ENCODE assay signal across 7 mouse cellular contexts in the genomic region with DNA sequence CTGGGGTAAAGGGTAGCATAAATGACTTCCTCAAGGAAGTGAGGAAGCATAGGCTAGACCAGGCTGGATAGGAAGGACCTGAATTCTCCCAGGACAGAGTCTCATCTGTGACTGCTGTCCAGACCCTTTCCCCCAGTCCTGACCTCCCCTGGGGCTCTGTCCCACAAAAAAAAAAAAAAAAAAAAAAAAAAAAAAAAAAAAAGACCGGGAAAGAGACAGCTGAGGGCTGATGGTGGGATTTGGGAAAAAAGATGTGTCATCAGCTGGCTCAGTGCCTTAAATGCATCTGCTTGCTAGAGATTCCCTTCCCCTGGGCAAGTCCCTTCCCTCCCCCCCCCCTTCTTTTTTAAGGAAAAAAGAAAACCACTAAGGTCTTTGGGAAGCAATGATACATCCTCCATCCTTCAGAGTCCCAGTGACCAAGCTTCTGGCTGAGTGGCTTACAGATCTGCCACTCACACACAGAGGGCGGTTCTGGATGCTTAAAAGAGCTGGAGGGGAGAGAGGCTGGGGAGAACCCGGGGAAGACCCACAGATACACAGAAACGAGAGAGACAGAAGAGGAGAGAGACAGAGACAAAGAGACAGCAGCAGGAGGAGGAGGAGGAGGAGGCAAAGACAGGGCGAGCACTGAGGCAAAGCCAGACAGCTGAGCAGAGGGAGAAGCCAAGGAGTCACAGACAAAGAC. TPM values are rescaled to one million over a fixed set of nuclear protein-coding genes. Genes with fewer than 3 reads are reported as not detected.
DNase-seq lines count a peak whose midpoint lies in the region; ATAC-seq lines count a peak whose summit lies in the region.

A gene (plus strand): TSS at position 509 of the 688 bp plus-strand sequence.

- peaks cover 77% of the 10 kb centered on the region for H3K4me1 ChIP-seq in megakaryocyte, embryonic 14.5 days
- peaks cover 79% of the 10 kb centered on the region for H3K4me1 ChIP-seq in embryonic facial prominence, embryonic 15.5 days
- H3K4me1 ChIP-seq in neural tube, embryonic 11.5 days (ENCODE audit: control insufficient read depth, insufficient read depth, low read length), result peaks cover 37% of the 10 kb centered on the region

- peaks cover 25% of the 10 kb centered on the region for H3K27me3 ChIP-seq in megakaryocyte, embryonic 14.5 days (replicated peaks)
- H3K27me3 ChIP-seq in embryonic facial prominence, embryonic 15.5 days, result no peaks in the 10 kb centered on the region
- H3K27me3 ChIP-seq in neural tube, embryonic 11.5 days (ENCODE audit: control insufficient read depth, insufficient read depth, low read length), result no peaks in the 10 kb centered on the region

- peak within 1 kb of the TSS; percentile 97 for H3K27ac ChIP-seq in embryonic facial prominence, embryonic 15.5 days (replicated peaks)
- peak within 1 kb of the TSS; percentile 35; the same call in 1 of the 2 replicates for H3K27ac ChIP-seq in neural tube, embryonic 11.5 days (ENCODE audit: low read depth, low read length)

- peaks cover 7% of the 10 kb centered on the region for H3K36me3 ChIP-seq in megakaryocyte, embryonic 14.5 days (replicated peaks; ENCODE audit: low read length)
- peaks cover 16% of the 10 kb centered on the region for H3K36me3 ChIP-seq in embryonic facial prominence, embryonic 15.5 days
- H3K36me3 ChIP-seq in neural tube, embryonic 11.5 days (ENCODE audit: control insufficient read depth, insufficient read depth, low read length), result no peaks in the 10 kb centered on the region

- H3K4me2 ChIP-seq in embryonic facial prominence, embryonic 15.5 days (replicated peaks), result peak within 1 kb of the TSS; percentile 74
- peak within 1 kb of the TSS; percentile 50 for H3K4me2 ChIP-seq in neural tube, embryonic 11.5 days (ENCODE audit: low read depth)

- ATAC-seq in megakaryocyte, adult 5-6 weeks (ENCODE audit: poor library complexity, severe bottlenecking), result no peak
- no peak for ATAC-seq in embryonic facial prominence, embryonic 15.5 days (ENCODE audit: insufficient number of reproducible peaks, low FRiP score, low TSS enrichment, low read depth)
- ATAC-seq in neural tube, embryonic 11.5 days (ENCODE audit: insufficient read depth, low FRiP score, low TSS enrichment), result no peak
- no peak for ATAC-seq in granulocyte monocyte progenitor cell, adult 5-6 weeks (replicated peaks; ENCODE audit: poor library complexity, severe bottlenecking)

- intact Hi-C loops in heart, postnatal 36 days (cut with DNase I), result loop anchor here (5.0 kb wide), 1 partner anchor 82 kb away; no protein-coding TSS in a partner anchor
- intact Hi-C loops in left cerebral cortex, postnatal 14 days (cut with DNase I), result loop anchor here (10.0 kb wide), 1 partner anchor 135 kb away; a partner anchor contains a TSS

- DNase-seq in heart, postnatal 36 days, result peak; percentile 55 to 62
- DNase-seq in left cerebral cortex, postnatal 14 days (ENCODE audit: low spot score in 2 of 2), result peak; percentile 47 to 63
- DNase-seq in neural tube, embryonic 11.5 days (ENCODE audit: low spot score), result peak; percentile 49

- peak within 1 kb of the TSS; percentile 31 for H3K9ac ChIP-seq in embryonic facial prominence, embryonic 15.5 days
- H3K9ac ChIP-seq in neural tube, embryonic 11.5 days (ENCODE audit: low read length), result peak within 1 kb of the TSS; percentile 44

- WGBS in embryonic facial prominence, embryonic 15.5 days, result 11% methylated on average over 5 of the region's 5 CpGs
- 13% methylated on average over 5 of the region's 5 CpGs for WGBS in neural tube, embryonic 11.5 days

- peak within 1 kb of the TSS; percentile 4 for H3K4me3 ChIP-seq in megakaryocyte, embryonic 14.5 days (replicated peaks)
- H3K4me3 ChIP-seq in embryonic facial prominence, embryonic 15.5 days (replicated peaks), result peak within 1 kb of the TSS; percentile 50
- peak within 1 kb of the TSS; percentile 22 for H3K4me3 ChIP-seq in neural tube, embryonic 11.5 days (ENCODE audit: low read depth, low read length)

- no peaks in the 10 kb centered on the region for H3K9me3 ChIP-seq in megakaryocyte, embryonic 14.5 days
- no peaks in the 10 kb centered on the region for H3K9me3 ChIP-seq in embryonic facial prominence, embryonic 15.5 days (replicated peaks)
- no peaks in the 10 kb centered on the region for H3K9me3 ChIP-seq in neural tube, embryonic 11.5 days (ENCODE audit: control insufficient read depth, low read length)

RNA-seq across cellular contexts. Expression of the gene that starts here (rescaled TPM):
- polyA plus RNA-seq in megakaryocyte, embryonic 14.5 days (2012; ENCODE audit: insufficient read depth, low replicate concordance), result 0.50 TPM in 1 of 2 replicates, not detected in the other
- not detected in 2 replicates for total RNA-seq in megakaryocyte, adult 5-6 weeks (2015)
- total RNA-seq in megakaryocyte, adult 5-6 weeks (2017), result 0.12 TPM in 1 of 2 replicates, not detected in the other
- polyA plus RNA-seq in embryonic facial prominence, embryonic 15.5 days (2015; fragmentation: Nextera tagmentation; extraction: Ambion mirVana), result 26.0 and 26.6 TPM in 2 replicates
- under 1 TPM; 0.50 to 0.92 TPM for total RNA-seq in heart, postnatal 36 days (2021)
- total RNA-seq in left cerebral cortex, postnatal 14 days (2021), result 10 to 100 TPM; 11.1 to 17.0 TPM
- 4.7 and 5.0 TPM in 2 replicates for polyA plus RNA-seq in neural tube, embryonic 11.5 days (2014; fragmentation: Nextera tagmentation; extraction: Ambion mirVana)
- total RNA-seq in granulocyte monocyte progenitor cell, adult 5-6 weeks (2014; fragmentation: Nextera tagmentation), result not detected in 2 replicates
- total RNA-seq in granulocyte monocyte progenitor cell, adult 5-6 weeks (2017), result not detected in 2 replicates

Comparison
In these comparisons a context has a peak if more than half of its experiments do, and no peak if none do; other contexts are left out.
1. RNA of the gene that starts here (total RNA-seq): 11.1 to 17.0 TPM in left cerebral cortex, postnatal 14 days; 0.50 to 0.92 TPM in heart, postnatal 36 days, 0.12 TPM in megakaryocyte, adult 5-6 weeks and not detected in granulocyte monocyte progenitor cell, adult 5-6 weeks; every median in the first group is over 4 times any median in the second.
2. Peak in DNase-seq in heart, postnatal 36 days; RNA of the gene not detected or under 1 TPM.
3. Peak in every context shown above with its lines, with median percentiles within 50 percentile points of each other: H3K4me3 ChIP-seq and DNase-seq.